Mouse (Mus musculus): ENCODE measurements around the gene Sptlc3. TPM values are rescaled to one million over a fixed set of nuclear protein-coding genes. Genes with fewer than 3 reads are reported as not detected.

Gene Sptlc3
- polyA plus RNA-seq (2015; fragmentation: Nextera tagmentation; extraction: Ambion mirVana), result not detected in 2 replicates

DNA sequence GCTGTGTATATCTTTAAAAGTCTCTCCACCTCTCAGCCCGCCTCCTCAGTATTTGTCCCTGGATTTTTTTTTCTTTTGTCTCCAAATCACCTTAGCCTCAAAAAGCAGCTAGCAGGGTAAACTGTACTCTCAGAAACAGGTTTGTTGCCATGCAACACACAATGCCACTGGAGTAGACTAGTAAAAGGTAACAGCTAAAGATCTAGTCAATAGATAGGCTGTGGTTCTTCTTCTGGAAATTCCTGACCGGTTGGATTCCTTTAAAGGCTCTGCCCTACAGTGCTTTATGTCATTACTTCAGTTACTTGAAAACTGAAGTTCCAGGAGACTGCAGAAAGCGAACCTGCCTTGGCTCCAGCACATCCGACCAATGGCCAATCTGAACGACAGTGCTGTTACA is at the start of gene Sptlc3:
Gene Sptlc3, plus strand, starts transcription at position 78 of the 400 bp plus-strand sequence.
- no peaks in the 10 kb centered on the region for H3K9me3 ChIP-seq (replicated peaks)
- DNase-seq, result no peak
- H3K4me1 ChIP-seq (replicated peaks), result no peaks in the 10 kb centered on the region
- 44% methylated on average over 5 of the region's 5 CpGs for WGBS (ENCODE audit: insufficient replicate concordance)
- no peaks in the 10 kb centered on the region for H3K27me3 ChIP-seq
- no peaks in the 10 kb centered on the region for H3K36me3 ChIP-seq
- no peak within 1 kb of the TSS for H3K27ac ChIP-seq
- no peak for ATAC-seq (ENCODE audit: low read depth)
- H3K4me3 ChIP-seq (replicated peaks), result no peak within 1 kb of the TSS
- no peak within 1 kb of the TSS for H3K4me2 ChIP-seq
- no peak within 1 kb of the TSS for H3K9ac ChIP-seq

DNA sequence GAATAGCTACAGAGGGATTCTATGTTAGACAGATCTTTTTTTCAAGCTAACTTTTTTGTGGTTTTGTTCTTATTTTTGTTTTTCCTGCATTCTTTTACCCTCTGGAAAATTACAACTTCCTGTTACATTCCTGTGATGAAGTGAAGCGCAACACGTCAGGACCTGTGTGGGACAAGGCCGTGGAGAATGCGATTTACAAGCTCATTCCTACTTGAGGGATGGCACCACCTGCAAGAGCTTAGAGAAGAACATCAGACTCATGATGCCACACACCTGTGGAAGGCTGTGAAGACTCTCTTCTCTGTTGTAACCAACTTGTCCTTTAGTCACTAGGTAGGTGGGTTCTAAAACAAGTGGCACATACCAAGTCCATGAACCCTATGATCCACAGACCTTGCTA is 26.0 kb upstream of the Sptlc3 start:
- Histone ChIP-seq H3K4me3 (replicated peaks) (no peak overlapping the region), H3K9me3 (replicated peaks) (0 out of 2 replicates have a peak, but pooled peaks cover 3% of the 10 kb centered on the region), H3K9ac (no peak overlapping the region), H3K4me1 (replicated peaks) (no peaks in the 10 kb centered on the region), H3K36me3 (no peaks in the 10 kb centered on the region), H3K4me2 (no peak overlapping the region), H3K27me3 (no peaks in the 10 kb centered on the region), H3K27ac (no peak overlapping the region)
- ATAC-seq (ENCODE audit: low read depth), result no peak
- DNase-seq, result no peak
- WGBS (ENCODE audit: insufficient replicate concordance), result 73% methylated on average over 4 of the region's 4 CpGs

DNA sequence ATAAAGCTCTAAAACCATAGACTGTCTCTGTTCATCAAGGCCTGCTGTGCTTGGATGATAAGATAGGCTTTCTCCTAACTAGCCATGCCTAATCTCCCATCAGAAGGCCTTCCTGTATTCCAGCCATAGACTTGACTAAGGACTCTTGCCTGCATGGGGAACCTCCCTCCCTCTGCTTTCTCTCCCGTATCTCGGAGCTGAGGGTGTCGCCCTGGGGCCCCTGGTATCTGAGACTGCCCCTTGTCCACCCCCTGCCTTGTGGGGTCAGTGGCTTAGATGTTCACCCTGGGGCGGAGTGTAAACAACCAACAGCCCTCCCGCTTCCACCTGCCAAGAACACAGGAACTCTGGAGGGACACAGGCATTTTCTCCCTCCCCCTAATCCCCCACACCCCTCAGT is 5.0 kb upstream of the Sptlc3 start:
- Histone ChIP-seq H3K27ac (no peak overlapping the region), H3K4me2 (no peak overlapping the region), H3K9me3 (replicated peaks) (no peaks in the 10 kb centered on the region), H3K27me3 (no peaks in the 10 kb centered on the region), H3K9ac (no peak overlapping the region), H3K4me3 (replicated peaks) (no peak overlapping the region), H3K36me3 (no peaks in the 10 kb centered on the region), H3K4me1 (replicated peaks) (no peaks in the 10 kb centered on the region)
- peak; percentile 4 for DNase-seq
- WGBS (ENCODE audit: insufficient replicate concordance), result 30% methylated on average over 5 of the region's 5 CpGs
- ATAC-seq (ENCODE audit: low read depth), result peak; percentile 47; the same call in 1 of the 2 replicates

DNA sequence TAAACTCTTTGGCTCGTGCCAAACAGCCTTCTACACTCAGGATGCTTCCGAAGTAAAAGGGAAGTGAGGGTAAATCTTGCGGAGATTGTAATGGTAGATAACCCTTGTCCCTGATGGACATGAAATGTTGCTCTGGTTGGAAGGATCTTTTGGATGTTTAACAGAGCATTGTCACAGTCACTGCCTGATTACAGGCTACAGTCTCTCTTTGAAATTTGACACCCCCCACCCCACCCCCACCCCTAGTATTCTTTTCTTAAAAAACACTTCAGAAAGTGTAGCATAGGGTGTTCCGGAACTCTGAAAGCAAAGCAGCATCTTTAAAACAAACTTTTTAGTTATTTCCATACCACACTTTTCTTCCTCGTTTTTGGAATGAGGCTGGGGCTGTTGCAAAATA is 916 bp downstream of the Sptlc3 start:
- Histone ChIP-seq H3K4me2 (no peak overlapping the region), H3K9ac (no peak overlapping the region), H3K4me1 (replicated peaks) (no peaks in the 10 kb centered on the region), H3K36me3 (no peaks in the 10 kb centered on the region), H3K27me3 (no peaks in the 10 kb centered on the region), H3K27ac (no peak overlapping the region), H3K4me3 (replicated peaks) (no peak overlapping the region), H3K9me3 (replicated peaks) (no peaks in the 10 kb centered on the region)
- WGBS (ENCODE audit: insufficient replicate concordance), result 24% methylated on average over 5 of the region's 5 CpGs
- ATAC-seq (ENCODE audit: low read depth) (no peak), DNase-seq (no peak)

DNA sequence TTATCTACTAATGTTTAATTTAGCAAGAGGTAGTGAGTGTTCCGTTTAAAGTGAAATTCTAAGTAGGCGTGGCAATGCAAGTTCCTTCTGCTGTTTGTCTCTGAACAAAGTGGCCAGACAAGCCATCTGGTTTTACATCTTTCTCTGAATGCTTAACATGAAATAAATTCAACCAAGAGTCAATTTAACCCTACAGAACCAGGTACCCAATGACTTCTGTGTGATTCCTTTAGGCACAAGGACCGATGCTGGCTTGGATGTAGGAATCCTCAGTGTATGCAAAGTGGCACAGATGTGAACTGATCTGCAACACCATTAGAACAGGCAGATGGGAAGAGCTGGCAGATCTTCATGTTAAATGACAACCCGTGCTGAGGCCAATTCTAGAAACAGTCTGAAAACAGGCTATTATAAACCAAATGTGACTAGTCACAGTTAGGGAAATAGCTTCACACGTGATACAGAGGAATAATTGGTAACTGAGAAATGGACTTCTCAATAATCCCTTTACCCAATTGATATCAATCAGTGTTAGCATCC is 68.3 kb downstream of the Sptlc3 start:
- no peak for ATAC-seq (ENCODE audit: low read depth)
- Histone ChIP-seq H3K4me2 (no peak overlapping the region), H3K36me3 (no peaks in the 10 kb centered on the region), H3K4me3 (replicated peaks) (no peak overlapping the region), H3K27me3 (no peaks in the 10 kb centered on the region), H3K27ac (no peak overlapping the region), H3K9me3 (replicated peaks) (no peaks in the 10 kb centered on the region), H3K4me1 (replicated peaks) (no peaks in the 10 kb centered on the region), H3K9ac (no peak overlapping the region)
- no peak for DNase-seq
- 61% methylated on average over 5 of the region's 5 CpGs for WGBS (ENCODE audit: insufficient replicate concordance)

DNA sequence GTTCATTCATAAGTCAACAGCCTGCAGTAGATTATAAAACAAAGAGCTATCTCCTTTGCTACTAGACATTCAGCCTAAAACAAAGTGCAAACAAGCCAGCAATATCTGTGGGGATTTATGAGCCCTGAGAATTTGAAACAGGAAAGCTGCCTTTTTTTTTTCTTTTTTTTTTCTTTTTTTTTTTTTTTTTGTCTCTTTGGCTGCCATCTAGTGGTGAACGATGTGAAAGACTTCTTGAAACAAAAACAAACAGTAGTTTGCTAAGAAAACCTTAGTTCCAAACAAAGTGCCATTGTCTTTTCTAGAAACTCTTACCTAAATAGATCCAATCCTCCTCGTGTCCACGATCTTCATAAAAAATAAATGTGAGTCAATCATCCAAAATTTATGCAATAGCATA is 85.6 kb downstream of the Sptlc3 start:
- no peak overlapping the region for H3K9ac ChIP-seq
- no peak overlapping the region for H3K4me2 ChIP-seq
- H3K9me3 ChIP-seq (replicated peaks), result no peaks in the 10 kb centered on the region
- no peak overlapping the region for H3K27ac ChIP-seq
- no peak overlapping the region for H3K4me3 ChIP-seq (replicated peaks)
- 3% methylated on average over 3 of the region's 3 CpGs for WGBS (ENCODE audit: insufficient replicate concordance)
- H3K27me3 ChIP-seq, result no peaks in the 10 kb centered on the region
- H3K4me1 ChIP-seq (replicated peaks), result no peaks in the 10 kb centered on the region
- H3K36me3 ChIP-seq, result no peaks in the 10 kb centered on the region
- no peak for DNase-seq
- ATAC-seq (ENCODE audit: low read depth), result no peak

DNA sequence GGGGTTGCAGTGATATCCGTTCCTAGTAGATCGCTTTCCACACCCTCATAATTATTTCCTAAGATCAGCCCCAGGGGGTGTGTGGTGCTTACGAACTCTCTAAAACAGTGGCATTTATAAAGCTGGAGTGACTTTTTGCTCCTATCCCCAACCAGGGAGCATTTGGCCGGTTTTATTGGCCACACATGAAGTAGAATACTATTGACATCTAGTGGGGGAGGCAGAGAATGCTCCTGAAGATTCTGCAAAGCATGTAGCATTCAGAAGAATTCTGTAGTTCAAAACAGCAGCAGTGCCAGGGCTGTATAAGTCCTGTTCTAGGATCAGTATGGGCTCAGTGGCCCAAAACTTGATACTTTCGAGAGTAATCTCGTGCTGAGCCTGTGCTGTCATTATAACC is 89.1 kb downstream of the Sptlc3 start:
- H3K36me3 ChIP-seq, result no peaks in the 10 kb centered on the region
- H3K4me2 ChIP-seq, result no peak overlapping the region
- H3K9ac ChIP-seq, result no peak overlapping the region
- H3K4me3 ChIP-seq (replicated peaks), result no peak overlapping the region
- WGBS (ENCODE audit: insufficient replicate concordance), result 52% methylated on average over 6 of the region's 6 CpGs
- no peaks in the 10 kb centered on the region for H3K9me3 ChIP-seq (replicated peaks)
- no peaks in the 10 kb centered on the region for H3K4me1 ChIP-seq (replicated peaks)
- H3K27me3 ChIP-seq, result no peaks in the 10 kb centered on the region
- DNase-seq (no peak), ATAC-seq (ENCODE audit: low read depth) (no peak)
- H3K27ac ChIP-seq, result no peak overlapping the region

DNA sequence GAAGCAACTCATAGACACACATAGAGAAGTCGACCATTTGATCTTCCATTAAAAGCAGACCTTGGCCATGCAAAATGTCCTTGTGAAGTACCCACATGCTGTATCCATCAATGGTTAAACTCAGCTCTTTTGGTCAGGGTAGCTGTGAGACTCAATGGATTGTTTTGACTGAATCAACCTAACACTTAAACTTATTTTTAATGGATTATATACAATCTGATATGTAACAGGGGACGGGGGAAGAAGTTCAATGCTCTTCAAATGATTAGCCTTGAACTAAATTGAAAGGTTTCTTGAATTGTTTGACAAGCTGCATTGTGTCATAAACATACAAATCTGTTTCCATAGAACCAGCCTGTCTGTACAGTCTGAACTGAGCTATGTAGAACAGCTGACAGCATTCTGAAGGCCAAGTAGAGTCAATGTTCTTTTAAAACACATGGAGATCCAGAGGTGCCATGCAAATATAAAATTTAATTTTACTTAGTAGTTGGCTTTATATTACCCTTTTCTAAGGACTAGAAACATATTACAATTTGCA is 94.0 kb downstream of the Sptlc3 start:
- Histone ChIP-seq H3K27me3 (no peaks in the 10 kb centered on the region), H3K9ac (no peak overlapping the region), H3K27ac (no peak overlapping the region), H3K4me3 (replicated peaks) (no peak overlapping the region), H3K9me3 (replicated peaks) (no peaks in the 10 kb centered on the region), H3K4me2 (no peak overlapping the region), H3K36me3 (no peaks in the 10 kb centered on the region), H3K4me1 (replicated peaks) (no peaks in the 10 kb centered on the region)
- ATAC-seq (ENCODE audit: low read depth) (no peak), DNase-seq (no peak)
- 54% methylated on average over 2 of the region's 2 CpGs for WGBS (ENCODE audit: insufficient replicate concordance)

DNA sequence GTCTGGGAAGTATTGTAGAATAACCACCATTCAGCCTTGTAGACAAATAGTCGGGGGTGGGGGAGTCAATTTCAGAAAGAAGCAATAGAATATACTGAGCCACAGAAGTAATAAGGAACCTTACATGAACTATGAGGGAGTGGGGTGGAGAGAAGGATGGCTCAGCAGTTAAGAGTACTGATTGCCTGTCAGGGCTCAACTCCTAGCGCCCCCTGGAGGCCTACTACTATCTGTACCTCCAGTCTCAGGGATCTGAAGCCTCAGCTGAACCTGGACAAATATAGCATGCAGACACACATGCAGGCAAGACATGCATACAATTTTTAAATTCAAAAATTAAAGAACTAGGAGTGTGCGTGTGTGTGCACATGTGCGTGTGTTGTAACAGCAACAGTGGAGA is 96.2 kb downstream of the Sptlc3 start:
- Histone ChIP-seq H3K4me1 (replicated peaks) (no peaks in the 10 kb centered on the region), H3K4me2 (no peak overlapping the region), H3K9ac (no peak overlapping the region), H3K9me3 (replicated peaks) (no peaks in the 10 kb centered on the region), H3K36me3 (no peaks in the 10 kb centered on the region), H3K27ac (no peak overlapping the region), H3K27me3 (no peaks in the 10 kb centered on the region), H3K4me3 (replicated peaks) (no peak overlapping the region)
- 28% methylated on average over 4 of the region's 4 CpGs for WGBS (ENCODE audit: insufficient replicate concordance)
- ATAC-seq (ENCODE audit: low read depth) (no peak), DNase-seq (no peak)

DNA sequence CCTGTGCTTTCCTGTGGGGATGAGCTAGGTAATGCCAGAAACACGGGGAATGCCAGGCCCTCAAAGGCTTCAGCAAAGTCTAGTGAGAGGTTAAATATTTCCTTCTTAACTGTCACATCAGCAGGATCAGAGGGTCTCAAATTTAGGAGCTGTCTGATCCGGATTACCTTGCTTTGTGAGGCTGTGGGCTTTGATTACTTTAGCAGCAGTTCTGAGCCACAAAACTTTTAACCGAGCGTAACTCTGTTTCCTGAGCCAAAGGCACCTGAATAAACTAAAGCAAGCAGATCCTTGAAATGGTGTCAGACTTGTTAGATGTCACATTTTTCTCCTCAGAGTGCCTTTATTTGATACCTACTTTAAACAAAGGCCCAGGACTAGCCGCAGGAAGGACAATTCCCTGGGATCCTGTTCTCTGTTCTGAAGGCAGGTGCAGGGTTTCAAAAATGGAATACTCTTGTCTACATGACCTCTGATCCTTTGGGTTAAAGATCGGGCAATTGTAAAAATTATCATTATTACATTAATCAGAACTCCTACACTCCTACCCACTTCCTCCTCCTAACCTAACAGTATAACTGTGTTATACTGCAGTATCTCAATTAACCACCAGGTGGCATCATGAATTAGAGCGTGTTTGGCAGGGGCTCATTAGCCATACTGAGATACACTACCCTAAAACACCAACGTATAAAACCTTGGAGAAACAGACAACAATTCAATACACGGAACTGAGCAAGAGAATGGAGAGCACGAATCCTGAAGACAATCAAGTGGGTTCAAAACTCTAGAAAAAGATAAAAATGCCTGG is 97.4 kb downstream of the Sptlc3 start:
- H3K36me3 ChIP-seq, result no peaks in the 10 kb centered on the region
- no peak overlapping the region for H3K4me3 ChIP-seq (replicated peaks)
- H3K9ac ChIP-seq, result no peak overlapping the region
- DNase-seq, result no peak
- WGBS (ENCODE audit: insufficient replicate concordance), result 36% methylated on average over 10 of the region's 10 CpGs
- no peak overlapping the region for H3K4me2 ChIP-seq
- H3K27me3 ChIP-seq, result no peaks in the 10 kb centered on the region
- H3K4me1 ChIP-seq (replicated peaks), result no peaks in the 10 kb centered on the region
- H3K9me3 ChIP-seq (replicated peaks), result no peaks in the 10 kb centered on the region
- no peak for ATAC-seq (ENCODE audit: low read depth)
- no peak overlapping the region for H3K27ac ChIP-seq

DNA sequence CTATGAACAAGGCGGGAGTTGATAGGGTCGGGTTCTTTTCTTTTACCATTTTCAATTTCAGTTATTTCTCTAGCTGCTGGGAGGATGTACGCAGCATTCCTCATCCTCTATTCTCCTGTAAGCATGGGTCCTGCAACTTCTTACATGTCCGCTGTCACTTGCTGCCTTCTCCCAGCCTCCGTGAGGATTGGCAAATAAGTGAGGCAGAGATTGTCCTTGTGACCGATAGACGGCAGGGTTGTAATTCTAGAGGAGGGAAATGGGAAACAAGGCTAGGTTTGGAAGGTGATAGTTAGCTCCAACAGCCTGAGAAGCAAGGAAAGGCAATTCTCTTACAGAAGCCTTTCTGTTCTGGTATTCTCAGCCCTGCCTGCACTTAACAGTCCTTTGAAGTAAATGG is 98.4 kb downstream of the Sptlc3 start:
- Histone ChIP-seq H3K4me1 (replicated peaks) (no peaks in the 10 kb centered on the region), H3K4me2 (no peak overlapping the region), H3K9ac (no peak overlapping the region), H3K4me3 (replicated peaks) (no peak overlapping the region), H3K9me3 (replicated peaks) (no peaks in the 10 kb centered on the region), H3K27ac (no peak overlapping the region), H3K27me3 (no peaks in the 10 kb centered on the region), H3K36me3 (no peaks in the 10 kb centered on the region)
- ATAC-seq (ENCODE audit: low read depth) (no peak), DNase-seq (no peak)
- WGBS (ENCODE audit: insufficient replicate concordance), result 75% methylated on average over 7 of the region's 7 CpGs

DNA sequence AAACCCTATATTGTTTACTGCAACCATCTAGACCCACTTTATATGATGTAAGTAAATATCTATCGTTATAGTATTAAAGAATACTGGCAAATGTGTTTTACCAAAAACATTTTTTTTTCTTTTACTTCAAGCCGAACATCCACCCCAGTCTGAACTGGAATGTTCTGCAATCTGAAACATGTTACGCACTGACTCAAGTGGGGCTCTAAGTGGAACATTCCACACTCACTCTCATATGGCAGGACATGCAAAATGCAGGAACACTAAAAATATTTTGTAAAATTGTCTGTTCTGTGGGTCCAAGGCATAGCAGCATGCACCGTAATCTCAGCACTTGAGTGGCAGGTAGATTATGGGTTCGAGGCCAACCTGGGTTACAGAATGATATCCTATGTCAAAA is 103.5 kb downstream of the Sptlc3 start:
- no peak overlapping the region for H3K9ac ChIP-seq
- H3K4me3 ChIP-seq (replicated peaks), result no peak overlapping the region
- DNase-seq (no peak), ATAC-seq (ENCODE audit: low read depth) (no peak)
- H3K27me3 ChIP-seq, result no peaks in the 10 kb centered on the region
- no peaks in the 10 kb centered on the region for H3K9me3 ChIP-seq (replicated peaks)
- H3K36me3 ChIP-seq, result no peaks in the 10 kb centered on the region
- H3K4me1 ChIP-seq (replicated peaks), result no peaks in the 10 kb centered on the region
- no peak overlapping the region for H3K27ac ChIP-seq
- no peak overlapping the region for H3K4me2 ChIP-seq
- 70% methylated on average over 5 of the region's 5 CpGs for WGBS (ENCODE audit: insufficient replicate concordance)

Data from liver, embryonic 13.5 days (tissue).